Mouse (Mus musculus) B cell, adult 2 months (primary cell): ENCODE measurements around the gene Ankrd55.
"Not testable (repeated sequence)": the region's sequence is repeated elsewhere in the genome, so short reads cannot be mapped to it uniquely, and the experiment has no call there.

ENCODE experiments used
- DNase-seq, 2 experiments: peaks; one replicate each; pipeline ENCODE4 v3.0.0; 2022

Gene Ankrd55

DNA sequence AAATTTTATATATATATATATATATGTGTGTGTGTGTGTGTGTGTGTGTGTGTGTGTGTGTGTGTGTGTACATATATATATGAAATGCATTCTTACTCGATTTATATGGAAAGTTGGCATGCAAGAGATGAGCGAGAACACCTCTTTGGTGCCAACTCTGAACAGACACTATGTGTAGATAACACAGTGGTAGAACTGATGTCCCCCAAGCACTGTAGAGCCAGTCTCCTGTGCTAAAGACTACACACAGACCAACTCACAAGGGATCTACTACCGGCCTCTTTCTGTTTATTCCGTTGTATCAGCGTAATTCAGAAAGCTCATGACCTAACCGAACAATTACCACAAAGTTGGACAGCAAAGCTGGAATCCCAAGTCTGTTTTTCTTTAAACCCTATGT lies 6.2 kb downstream of the Ankrd55 start:
- DNase-seq = no peak

DNA sequence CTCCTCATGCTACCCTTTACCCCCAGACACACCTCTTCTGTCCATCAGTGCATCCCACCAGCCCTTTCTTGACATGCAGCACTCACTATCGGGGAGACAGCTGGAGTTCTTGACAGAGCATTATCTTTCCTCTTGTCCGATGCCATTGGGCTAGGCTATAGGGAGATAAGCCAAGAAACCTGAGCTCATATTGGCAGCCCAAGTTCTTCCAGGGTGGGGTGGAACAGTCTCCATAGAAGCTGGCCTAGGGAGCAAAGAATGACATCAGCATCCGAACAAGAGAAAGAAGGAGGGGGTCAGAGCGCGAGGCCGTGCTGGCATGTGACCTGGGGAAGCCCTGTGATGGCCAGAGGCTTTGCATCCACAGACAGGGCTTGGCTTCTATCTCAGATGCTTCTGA lies 9.5 kb downstream of the Ankrd55 start:
- no peak for DNase-seq

DNA sequence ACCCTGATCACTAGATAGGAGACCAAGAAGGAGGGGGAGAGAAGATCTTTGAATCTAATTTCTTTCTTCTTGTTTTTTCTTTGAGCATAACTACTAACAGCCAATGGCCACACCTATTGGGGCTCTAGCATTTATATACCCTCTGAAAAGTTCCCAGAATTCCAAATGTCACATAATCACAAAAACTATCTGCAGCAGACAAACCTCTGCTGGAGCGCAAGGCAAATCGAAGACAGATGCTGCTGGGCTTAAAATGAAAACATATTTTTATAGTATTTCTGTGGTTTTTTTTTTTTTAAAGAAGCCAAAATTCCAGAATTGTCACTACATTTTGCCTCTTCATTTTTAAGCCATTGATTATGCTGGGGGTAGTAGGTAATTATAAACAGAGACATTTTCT lies 15.2 kb downstream of the Ankrd55 start:
- DNase-seq = no peak

DNA sequence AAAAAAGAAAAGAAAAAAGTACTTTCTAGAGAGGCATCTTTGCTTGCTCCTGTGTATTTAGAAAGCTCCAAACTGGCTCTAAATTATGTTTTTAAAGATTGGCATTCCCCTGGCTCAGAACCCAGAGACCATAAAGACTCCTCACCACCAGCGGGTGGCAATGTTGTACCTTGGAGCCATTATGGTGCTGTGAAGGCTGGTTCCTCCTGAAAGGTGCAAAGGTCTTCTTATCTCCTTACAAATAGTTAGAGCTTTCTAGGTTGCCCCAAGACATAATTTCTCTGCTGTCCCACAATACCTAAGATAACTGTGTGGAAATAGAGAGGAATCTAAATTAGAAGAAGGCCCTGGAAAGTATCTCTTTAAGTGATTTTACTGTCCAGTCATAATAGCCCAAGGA lies 20.4 kb downstream of the Ankrd55 start:
- DNase-seq = peak; percentile 83 to 84

DNA sequence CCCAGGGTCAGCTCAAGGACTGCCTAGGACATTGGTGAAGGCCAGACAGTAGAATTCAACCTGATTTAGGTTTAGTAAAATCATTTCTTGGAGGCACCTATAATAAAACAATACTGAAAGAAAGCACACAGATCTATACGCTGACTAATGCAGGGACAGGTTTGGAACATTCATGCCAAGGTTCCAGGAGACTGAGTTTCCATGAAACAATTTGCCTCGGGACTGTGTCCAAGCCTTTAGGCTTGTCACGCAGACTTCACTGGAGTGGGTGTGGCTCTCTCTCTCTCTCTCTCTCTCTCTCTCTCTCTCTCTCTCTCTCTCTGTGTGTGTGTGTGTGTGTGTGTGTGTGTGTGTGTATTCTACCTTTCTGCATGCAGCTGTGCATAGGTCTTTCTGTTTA lies 23.4 kb downstream of the Ankrd55 start:
- not testable (repeated sequence) for DNase-seq

DNA sequence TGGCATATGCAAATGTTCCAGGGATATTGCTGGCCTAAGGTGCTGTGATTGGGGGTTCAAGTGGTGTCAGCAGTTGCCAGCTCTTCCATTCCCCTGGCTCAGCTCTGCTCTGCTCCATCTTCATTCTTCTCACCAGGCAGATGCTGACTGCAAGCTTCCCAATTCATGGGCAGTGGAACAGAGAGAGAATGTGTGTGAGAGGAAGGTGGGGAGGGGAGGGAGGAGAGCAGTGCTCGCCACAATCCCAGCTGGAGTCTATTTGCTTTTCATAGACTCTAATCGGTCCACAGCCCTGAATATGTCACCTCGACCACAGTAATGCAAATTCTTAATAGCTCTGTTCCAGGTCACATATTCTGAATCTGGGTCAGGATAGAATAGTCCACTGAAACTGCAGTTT lies 27.2 kb downstream of the Ankrd55 start:
- no peak for DNase-seq

DNA sequence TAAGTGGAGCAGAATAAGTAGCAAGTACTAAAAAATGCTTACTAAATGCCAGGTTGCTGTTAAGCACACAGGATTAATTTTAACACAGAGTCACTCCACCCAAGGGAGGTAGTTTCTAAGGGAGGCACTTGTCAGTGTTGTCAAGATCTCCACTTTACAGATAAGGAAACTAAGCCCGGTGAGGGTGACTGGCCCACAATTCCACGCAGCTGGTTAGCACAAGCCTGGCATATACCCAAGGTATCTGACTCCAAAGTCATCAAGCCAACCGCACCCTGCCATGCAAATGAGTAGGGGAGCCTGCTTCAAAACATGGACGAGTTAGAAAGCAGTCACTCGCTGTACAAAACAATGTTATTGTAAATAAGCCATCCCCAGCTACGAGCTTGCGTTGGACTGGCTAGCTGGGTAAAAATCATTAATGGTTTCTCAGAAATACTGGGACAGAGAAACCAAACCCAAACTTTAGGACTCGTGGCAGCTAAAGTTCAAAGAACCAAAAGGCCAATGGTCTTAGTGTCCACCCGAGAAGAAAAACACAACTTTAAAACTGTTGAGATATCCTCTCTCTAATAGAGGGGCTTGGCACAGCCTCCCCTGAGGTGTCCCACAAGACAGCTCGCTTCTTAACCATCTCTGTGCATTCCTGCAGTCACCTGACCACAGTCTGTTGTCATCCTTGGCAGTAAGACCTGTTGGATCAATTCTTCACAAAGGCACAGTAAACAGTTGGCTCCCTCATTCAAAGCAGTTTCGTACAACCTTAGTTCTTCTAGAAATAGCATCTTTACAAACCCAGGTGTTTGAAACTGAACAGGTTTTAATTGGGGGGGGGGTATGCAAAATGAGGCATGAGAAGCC lies 28.6 kb downstream of the Ankrd55 start:
- peak; percentile 17 to 22 for DNase-seq

DNA sequence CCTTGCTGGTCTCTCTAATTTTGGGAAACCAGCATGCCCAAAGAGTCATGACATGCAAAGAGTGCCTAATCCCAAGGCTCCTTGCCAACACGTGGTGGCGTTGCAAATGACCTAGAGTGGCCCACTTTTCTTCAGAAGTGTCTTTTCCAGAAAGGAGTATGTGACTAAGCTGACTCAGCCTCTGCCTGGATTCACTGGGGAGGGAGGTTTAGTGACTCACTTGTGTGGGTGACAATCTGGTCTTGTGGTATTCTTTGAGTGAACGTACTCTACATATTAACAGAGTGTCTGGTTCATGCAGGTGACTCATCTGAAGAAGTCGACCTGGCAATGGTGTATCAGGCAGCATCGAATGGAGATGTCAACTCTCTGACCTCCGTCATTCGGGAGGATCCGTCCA lies 29.9 kb downstream of the Ankrd55 start:
- no peak for DNase-seq

DNA sequence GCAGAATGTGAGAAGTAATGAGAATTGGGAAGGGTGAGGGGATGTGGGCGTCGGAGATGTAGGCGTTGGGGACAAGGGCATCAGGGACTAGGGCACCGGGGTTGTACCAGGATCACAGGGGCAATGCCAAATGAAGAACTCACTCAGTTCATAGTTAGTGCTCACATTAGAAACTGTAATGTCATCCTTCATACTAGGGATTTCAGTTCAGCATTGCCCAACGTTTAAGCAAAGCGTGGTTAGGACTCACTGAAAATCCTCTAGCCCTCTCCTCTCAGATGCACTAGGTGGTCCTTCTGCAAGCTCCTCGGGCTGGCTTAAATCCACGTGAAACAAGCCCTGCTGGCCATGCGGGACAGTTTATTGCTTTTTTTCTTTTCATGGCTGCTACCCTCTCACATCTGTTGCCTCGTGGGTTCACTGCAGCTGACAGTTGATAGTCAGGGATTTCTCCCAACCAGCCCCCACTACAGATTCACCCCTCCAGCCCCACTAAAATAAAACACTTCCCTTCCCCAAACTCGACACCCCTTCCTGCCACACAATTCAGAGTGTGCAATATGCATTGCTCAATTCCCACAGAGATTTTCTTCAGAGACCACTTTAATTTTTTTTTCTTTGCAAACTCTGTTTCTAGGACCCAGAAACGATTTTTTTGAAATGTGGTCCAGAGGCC lies 35.5 kb downstream of the Ankrd55 start:
- no peak for DNase-seq

DNA sequence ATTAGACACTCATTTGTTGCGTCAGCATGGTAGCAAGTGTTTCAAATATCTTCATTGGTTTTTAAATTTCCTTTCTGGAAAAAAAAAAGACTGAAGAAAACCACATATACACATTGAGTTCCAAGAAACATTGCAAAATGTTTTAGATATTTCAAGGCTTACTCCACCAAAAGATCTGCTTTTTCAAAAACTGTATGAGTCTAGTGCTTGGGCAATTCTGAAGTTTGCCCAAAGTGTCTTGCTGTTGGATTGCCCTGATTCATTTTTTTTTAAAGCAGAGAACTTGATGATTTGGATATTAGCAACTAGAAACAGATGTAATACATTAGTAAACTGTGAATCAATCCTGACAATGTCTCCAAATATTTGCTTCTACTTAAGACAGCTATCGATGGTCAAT lies 36.9 kb downstream of the Ankrd55 start:
- DNase-seq = no peak

DNA sequence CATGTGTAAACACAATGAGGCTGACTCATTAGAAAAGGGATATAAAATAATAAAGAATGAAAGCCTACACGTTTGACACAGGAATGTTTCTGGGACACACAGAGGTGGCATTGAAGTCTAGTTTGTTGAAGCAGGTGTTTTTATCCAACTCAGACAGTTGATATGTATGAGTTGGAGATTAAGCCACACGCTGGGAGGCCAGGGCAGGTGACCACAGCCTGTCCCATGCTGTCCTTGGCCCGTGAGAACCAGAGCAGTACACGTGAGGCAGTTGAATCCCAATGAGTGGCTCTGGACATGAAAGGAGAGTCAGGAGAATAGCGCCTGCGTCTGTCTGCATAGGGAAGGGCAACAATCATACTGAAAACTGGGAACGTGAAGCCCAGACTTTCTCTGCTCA lies 38.2 kb downstream of the Ankrd55 start:
- DNase-seq = no peak

DNA sequence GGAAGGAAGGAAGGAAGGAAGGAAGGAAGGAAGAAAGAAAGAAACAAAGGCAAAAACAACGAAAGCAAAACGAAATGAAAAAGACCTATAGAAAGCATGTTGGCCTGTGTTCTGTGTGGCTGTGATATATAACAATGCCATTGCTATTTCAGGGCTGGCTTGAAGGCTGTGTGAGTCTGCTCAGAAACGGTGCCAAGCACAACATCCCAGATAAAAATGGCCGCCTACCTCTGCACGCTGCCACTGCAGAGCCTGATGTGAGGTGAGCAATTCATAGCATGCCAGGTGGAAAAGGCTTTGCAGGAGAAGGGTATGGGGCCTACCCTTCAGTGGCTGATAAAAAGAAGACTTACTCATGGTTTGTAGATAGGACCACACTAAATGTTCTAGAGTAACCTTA lies 38.7 kb downstream of the Ankrd55 start:
- no peak for DNase-seq

DNA sequence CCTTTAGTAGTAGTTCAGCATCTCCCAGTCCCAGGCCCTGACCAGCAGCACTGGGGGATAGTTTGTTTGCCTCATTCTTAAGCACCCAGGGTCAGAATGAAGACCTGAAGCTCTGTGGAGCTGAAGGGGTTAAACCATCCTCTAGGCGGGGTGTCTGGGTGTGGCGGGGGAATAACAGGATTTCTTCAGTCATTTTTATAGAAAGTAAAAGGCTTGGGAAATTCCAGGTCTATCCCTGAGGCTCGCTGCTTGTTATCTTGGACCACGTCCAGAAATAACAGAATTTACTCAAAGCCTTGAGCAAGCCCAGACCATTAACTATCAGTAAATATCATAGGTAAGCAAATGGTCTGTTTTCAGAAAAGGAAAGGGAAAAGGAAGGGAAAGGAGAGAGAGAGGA lies 39.3 kb downstream of the Ankrd55 start:
- no peak for DNase-seq

DNA sequence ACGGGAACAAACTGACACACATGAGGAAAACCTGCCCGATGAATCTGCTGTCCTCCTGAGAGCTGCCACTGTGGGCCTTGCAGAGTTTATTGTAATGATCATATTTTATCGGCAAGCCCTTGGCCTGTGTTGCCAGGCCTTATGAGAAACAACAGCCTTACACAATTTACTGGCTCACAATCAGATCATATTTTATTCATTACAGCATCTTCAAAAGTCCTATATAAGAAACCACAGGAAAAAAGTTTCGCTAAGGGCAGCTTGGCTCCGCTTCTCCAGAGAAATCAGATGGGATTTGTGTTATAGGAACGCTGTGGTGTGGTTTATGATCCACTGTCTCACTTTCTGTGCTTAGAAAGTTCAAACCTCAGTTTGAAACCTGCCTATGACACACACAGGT lies 42.0 kb downstream of the Ankrd55 start:
- no peak for DNase-seq

DNA sequence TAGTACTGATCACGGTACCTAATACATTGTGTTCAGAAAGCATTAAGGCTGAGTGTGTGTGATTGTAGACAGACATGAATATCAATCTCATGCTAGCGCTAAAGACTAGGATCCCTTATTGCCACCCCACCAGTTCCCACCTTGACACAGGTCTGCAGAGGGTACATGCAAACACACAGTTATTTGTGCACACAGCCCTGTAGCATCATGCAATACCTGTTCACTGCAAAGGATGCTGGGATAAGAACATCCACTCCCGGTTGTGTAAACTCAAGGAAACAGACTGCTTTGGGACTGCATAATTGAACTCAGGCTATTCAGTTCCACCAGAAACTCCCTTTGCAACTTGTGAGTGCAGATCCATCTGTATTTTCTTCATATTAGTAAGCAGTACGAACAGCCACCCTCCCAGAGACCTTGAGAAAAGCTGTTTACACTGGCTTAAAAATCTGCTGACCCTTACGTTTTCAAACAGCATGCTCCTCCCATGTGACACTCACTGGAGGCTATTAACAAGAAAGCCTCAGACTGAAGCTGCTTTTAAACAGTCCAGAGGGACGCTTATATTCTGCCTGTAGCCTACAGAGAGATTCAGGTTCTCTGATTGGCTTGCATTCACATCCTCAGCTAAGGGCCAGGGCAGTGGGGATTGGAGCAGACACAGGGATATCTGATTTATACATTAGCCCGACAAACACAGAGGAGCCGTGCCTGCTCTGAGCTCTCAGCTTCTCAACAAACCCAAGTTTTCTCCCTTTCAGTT lies 42.8 kb downstream of the Ankrd55 start:
- no peak for DNase-seq

DNA sequence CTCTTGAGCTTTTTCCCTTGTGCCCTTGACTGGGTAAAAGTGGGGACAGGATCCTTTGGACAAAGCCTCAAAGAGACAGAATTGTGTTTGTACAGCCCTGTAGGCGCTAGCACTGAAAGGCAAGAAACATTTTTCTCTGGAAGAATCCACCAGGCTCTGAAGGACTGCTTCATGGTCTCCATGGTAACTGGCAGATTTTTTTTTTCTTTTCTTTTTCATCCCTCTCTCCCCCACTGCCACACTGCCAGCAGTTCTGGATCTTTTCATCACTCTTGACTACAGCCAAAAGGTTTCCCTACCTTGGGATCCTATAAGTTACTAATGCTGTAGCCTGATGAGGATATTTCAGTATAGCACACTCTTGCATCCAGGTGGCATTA lies 43.4 kb downstream of the Ankrd55 start:
- DNase-seq = no peak

DNA sequence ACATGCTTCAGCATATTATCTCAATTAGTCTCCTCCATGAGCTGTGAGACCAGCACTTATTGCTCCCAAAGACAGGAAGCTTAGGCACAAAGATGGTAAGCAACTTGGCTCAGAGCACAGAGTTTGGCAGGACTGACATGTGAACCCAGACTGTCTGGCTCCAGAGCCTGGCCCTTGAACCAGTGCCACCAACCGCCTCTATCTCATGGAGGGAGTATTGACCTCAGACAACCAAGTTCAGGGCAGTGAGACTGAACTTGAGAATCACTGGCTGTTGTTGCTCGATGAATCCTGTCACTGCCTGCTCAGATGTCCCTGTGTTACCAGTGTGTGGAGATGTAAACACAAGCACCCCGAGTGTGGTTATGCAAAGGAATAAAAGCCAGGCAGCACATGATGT lies 47.3 kb downstream of the Ankrd55 start:
- DNase-seq = no peak

DNA sequence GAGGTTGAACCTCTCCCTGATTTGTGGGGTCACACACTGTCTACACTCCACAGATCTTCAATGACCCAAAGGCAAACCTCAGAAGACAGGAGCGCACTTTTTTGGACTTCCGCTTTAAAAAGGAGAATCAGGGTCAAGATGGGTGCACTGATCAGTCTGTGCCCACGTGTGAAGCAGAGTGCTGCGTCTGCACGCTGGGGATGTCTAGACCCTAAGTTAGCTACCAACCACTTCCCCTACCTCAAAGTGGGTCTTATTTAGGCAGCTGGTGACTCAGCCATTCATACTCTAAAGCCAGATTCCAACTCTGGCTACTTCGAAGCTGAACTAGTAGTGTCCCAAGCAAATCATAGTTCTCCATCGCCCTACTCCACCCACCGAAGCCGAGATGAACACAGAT lies 48.9 kb downstream of the Ankrd55 start:
- DNase-seq = no peak

DNA sequence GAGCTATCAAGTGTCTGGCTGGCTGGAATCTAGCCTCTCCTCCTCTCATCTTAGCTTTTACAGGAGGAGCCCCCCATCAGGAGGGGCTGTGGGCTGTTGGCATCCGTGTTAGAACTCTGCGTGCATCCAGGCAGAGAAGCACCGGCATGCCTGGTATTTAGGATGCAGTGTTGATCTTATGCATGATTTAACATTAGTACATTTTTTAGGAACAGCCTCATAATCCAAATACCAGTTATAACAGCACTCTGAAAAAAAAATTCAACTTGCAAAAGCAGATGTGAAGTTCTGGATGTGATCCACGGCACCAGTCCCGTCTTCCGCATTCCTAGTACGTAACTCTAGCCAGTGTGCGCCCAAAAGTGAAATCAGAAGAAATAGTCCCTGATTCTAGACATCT lies 52.0 kb downstream of the Ankrd55 start:
- no peak for DNase-seq

DNA sequence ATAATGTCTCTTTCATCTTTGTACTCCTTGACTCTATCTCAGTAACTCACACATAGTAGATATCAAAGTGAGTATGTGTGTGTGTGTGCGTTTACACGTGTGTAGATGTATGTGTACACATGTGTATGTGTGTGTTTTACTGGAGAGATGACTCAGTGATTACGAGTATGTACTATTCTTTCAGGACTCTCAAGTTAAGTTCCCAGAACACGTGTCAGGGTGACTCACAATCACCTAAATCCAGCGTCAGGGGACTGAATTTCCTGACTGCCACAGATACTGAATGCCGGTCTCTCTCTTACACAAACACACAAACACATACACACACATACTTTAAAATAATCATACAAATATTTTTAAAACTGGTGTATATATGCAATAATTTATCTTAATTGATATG lies 52.5 kb downstream of the Ankrd55 start:
- no peak for DNase-seq

DNA sequence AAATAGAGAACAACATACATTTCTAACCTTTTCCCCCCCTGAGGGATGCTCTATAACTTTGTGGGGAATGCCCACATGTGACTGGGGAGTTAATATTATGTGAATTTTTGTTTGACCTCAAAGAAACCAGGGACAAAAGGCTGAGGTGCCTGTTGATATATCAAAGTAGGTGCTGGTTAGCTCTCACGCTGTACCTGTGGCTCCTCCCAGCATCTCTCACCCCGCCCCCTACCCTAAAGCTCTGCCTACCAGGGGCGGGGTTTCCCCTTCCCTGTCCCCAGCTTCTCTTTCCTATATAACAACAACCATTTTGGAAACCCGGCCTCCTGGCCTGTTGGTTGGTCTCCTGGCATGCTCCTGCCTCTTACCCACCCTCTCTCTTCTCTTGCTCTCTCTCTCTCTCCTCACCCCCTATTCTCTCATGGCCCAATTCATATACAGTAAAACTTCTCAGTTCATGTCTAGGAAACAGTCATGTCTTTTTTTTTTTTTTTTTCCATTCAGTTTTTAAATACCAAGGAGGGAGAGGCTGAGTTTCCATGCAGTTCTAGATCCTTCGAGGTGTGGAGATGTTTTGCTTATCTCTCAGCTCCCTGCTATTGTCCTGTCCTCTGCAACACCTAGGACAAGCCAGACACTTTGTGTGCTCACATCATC lies 54.8 kb downstream of the Ankrd55 start:
- DNase-seq = peak in 1 of 2 experiments; percentile 24

DNA sequence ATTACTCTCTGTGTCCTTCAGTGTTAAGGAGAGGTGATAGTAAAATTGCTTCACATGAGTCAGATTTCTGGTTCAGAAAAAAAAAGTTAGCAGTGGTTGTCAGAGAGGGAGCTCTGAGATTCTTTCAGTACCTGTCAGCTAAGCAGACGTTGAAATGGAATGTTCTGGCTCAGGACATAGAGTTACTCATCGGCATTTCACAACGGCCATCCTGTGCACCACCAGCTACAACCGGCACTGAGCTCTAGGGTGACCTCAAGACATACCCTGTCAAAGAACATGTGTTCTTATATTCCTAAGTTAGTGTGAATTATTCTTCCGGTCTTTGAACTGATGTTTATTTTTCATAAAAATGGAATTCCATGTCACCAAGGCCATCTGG lies 55.4 kb downstream of the Ankrd55 start:
- no peak for DNase-seq

DNA sequence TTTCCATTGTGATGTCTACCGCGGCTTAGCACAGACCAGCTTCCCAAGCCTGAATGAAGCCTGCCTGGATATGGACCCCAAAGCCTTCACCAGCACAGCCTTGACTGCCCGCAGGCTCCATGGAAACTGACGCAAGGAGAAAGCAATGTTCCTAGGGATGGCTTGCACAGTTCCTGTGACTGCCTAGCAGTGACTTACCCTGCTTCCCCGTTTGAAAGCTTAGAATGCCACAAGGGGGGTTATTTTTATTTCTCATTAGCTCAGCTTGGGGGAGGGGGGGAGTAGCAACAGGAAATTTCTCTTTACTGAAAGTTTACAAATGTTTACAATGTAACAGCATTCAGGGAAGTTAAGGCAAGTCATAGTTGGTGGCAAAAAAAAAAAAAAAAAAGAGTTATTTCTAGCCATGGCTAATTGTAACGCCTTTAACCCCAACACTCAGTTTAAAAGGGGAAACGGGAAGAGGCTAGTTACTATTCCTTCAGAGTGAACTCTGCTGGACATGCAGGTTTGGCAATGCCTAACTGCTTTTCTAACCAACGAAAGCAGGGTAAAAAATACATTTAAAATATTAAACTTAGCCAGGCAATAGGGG lies 56.1 kb downstream of the Ankrd55 start:
- DNase-seq = no peak
